Mouse (Mus musculus): ENCODE results near the gene Usp19.

DNA sequence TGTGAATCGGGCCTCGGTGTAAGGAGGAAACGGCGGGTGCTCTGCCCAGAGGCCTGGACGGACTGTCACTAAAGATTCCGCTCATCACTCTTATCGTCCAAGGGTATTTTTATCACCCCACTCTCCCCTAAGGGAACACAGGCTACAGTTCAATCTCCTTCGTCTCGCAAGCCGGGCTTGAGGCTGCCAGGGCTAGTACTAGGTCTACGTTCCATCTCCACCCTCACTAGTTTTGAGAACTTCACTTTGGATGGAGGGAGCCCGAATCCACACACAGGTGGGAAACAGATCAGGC is 831 bp downstream of the Usp19 start:
- TF ChIP-seq POLR2A (IDR thresholded peaks at IDR 0.05; ENCODE audit: borderline replicate concordance, extremely low read depth, low read depth, low read length), result no peak
- no peak for TF ChIP-seq CTCF (IDR thresholded peaks at IDR 0.05; ENCODE audit: insufficient read depth, low read length)

All from lung, adult 2 months (tissue).